Mouse (Mus musculus): ENCODE measurements around the gene Tango6. TPM values are rescaled to one million over a fixed set of nuclear protein-coding genes. Genes with fewer than 3 reads are reported as not detected.

The Tango6 gene
- polyA plus RNA-seq, 1 experiment from 2014 or later = 7.1 TPM

DNA sequence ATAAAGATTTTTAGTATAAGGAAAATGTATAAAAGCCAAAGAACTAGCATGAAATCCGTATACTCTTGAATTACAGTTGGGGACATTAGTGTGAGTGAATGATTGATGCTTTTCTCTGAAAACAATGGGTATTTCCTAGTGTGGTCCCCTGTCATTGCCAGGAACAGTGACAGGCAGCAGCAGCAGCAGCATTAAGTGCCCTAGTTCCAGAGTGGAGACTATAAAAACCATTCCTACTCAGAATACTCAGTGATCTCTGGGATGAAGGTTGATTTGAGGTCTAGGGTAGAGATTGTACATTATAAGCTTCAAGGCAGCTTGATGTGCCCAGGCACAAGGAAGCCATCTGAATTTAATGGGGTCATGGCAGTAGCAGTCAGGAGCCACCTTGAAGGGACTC is 45.0 kb downstream of the Tango6 start:
- H3K4me3 ChIP-seq (ENCODE audit: control insufficient read depth in 1 of 2, insufficient read depth in 1 of 2, low read depth in 1 of 2, low read length in 2 of 2) = no peak overlapping the region
- no peaks in the 10 kb centered on the region for H3K9me3 ChIP-seq (ENCODE audit: control insufficient read depth, low read length)
- H3K4me1 ChIP-seq (ENCODE audit: control insufficient read depth in 2 of 2, insufficient read depth in 2 of 2, low read length in 2 of 2) = peaks cover 2 to 5% of the 10 kb centered on the region in 2 experiments
- H3K9ac ChIP-seq (ENCODE audit: low read length) = no peak overlapping the region
- H3K27ac ChIP-seq (replicated peaks in 1 of 2; ENCODE audit: control insufficient read depth in 1 of 2, insufficient read depth in 1 of 2, low read depth in 2 of 2, low read length in 2 of 2) = no peak overlapping the region
- no peaks in the 10 kb centered on the region for H3K27me3 ChIP-seq (ENCODE audit: control insufficient read depth, insufficient read depth, low read length)
- no peak for ATAC-seq (ENCODE audit: insufficient number of reproducible peaks, insufficient read depth, low FRiP score, low read depth)
- no peak overlapping the region for H3K4me2 ChIP-seq (ENCODE audit: low read length)
- 59% methylated on average over 1 of the region's 1 CpGs for WGBS
- peaks cover 16% of the 10 kb centered on the region for H3K36me3 ChIP-seq (ENCODE audit: control insufficient read depth, insufficient read depth, low read length)

DNA sequence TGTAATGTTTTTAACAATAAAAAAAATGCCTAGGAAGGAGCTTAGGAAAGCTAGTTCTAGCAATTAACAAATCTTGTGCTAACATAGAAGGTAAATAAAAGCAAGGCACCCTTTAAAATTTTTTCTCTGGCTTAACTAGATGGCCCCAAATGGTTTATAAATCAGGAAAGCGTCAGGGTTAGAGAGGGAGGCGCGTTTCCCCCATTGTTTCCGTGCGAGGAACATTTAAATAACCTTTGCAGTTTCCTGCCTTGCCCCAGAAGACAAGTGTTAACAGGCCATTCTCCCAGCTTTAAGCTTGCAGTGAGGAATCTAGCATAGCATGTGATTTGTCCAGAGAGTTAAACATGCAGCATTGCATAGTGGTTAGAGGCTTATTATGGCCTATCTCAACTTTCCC is 50.1 kb downstream of the Tango6 start:
- H3K27ac ChIP-seq (replicated peaks in 1 of 2; ENCODE audit: control insufficient read depth in 1 of 2, insufficient read depth in 1 of 2, low read depth in 2 of 2, low read length in 2 of 2) = peak overlapping the region; percentile 57 to 83

DNA sequence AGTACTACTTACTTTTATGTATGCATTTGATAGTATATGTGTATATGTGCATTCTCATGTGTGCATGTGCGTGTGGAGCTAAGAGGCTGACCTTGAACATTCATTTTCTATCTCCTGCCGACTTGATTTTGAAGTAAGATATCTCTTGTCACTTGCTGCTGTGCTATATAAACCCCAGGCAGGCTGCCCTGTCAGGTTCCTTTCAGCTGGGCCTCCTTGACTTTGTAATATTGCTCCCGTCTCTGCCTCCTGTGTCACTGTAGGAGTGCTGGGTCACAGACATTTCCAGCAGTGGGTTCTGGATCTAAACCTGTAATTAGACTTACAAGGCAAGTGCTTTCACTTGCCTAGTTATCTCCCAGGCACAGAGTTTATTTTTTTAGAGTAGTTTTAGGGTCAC is 50.8 kb downstream of the Tango6 start:
- WGBS = 26% methylated on average over 3 of the region's 3 CpGs
- H3K27ac ChIP-seq (replicated peaks in 1 of 2; ENCODE audit: control insufficient read depth in 1 of 2, insufficient read depth in 1 of 2, low read depth in 2 of 2, low read length in 2 of 2) = peak overlapping the region; percentile 83 to 90

More for the DNA sequence above, 50.1 kb downstream of the Tango6 start:
- peaks cover 2 to 22% of the 10 kb centered on the region in 2 experiments for H3K4me1 ChIP-seq (ENCODE audit: control insufficient read depth in 2 of 2, insufficient read depth in 2 of 2, low read length in 2 of 2)
- H3K9ac ChIP-seq (ENCODE audit: low read length) = no peak overlapping the region
- H3K9me3 ChIP-seq (ENCODE audit: control insufficient read depth, low read length) = no peaks in the 10 kb centered on the region
- no peak overlapping the region for H3K4me3 ChIP-seq (ENCODE audit: control insufficient read depth in 1 of 2, insufficient read depth in 1 of 2, low read depth in 1 of 2, low read length in 2 of 2)
- ATAC-seq (ENCODE audit: insufficient number of reproducible peaks, insufficient read depth, low FRiP score, low read depth) = no peak
- H3K27me3 ChIP-seq (ENCODE audit: control insufficient read depth, insufficient read depth, low read length) = no peaks in the 10 kb centered on the region
- no peak overlapping the region for H3K4me2 ChIP-seq (ENCODE audit: low read length)
- peaks cover 8% of the 10 kb centered on the region for H3K36me3 ChIP-seq (ENCODE audit: control insufficient read depth, insufficient read depth, low read length)
- WGBS = 30% methylated on average over 5 of the region's 5 CpGs

DNA sequence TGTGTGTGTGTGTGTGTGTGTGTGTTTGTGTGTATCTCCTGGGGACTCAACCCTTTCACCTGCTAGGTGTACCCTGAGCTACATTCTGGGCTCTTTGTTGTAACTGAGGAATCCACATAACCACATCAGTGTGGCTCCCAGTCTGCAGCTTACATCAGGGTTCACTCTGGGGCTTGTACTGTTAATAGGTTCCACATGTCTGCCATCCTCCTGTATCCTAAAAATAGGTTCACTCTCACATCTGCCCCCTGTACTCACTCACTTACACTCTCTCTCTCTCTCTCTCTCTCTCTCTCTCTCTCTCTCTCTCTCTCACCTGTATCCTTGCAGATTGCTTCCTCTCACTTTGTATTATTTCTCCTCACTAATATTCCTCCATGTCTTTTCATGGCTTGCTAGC is 51.4 kb downstream of the Tango6 start:
- Histone ChIP-seq H3K9me3 (ENCODE audit: control insufficient read depth, low read length) (no peaks in the 10 kb centered on the region), H3K4me1 (ENCODE audit: control insufficient read depth in 2 of 2, insufficient read depth in 2 of 2, low read length in 2 of 2) (peaks cover 2 to 22% of the 10 kb centered on the region in 2 experiments), H3K9ac (ENCODE audit: low read length) (peak overlapping the region; percentile 23; the same call in 1 of the 2 replicates), H3K27ac (replicated peaks in 1 of 2; ENCODE audit: control insufficient read depth in 1 of 2, insufficient read depth in 1 of 2, low read depth in 2 of 2, low read length in 2 of 2) (peak overlapping the region; percentile 83 to 90), H3K4me3 (ENCODE audit: control insufficient read depth in 1 of 2, insufficient read depth in 1 of 2, low read depth in 1 of 2, low read length in 2 of 2) (no peak overlapping the region), H3K36me3 (ENCODE audit: control insufficient read depth, insufficient read depth, low read length) (peaks cover 8% of the 10 kb centered on the region), H3K27me3 (ENCODE audit: control insufficient read depth, insufficient read depth, low read length) (no peaks in the 10 kb centered on the region), H3K4me2 (ENCODE audit: low read length) (0 out of 2 replicates have a peak overlapping the region, but pooled peaks have one; percentile 9)
- ATAC-seq (ENCODE audit: insufficient number of reproducible peaks, insufficient read depth, low FRiP score, low read depth) = peak; percentile 63; the same call in 1 of the 2 replicates

More for the DNA sequence above, 50.8 kb downstream of the Tango6 start:
- H3K36me3 ChIP-seq (ENCODE audit: control insufficient read depth, insufficient read depth, low read length) = peaks cover 8% of the 10 kb centered on the region
- 0 out of 2 replicates have a peak overlapping the region, but pooled peaks have one; percentile 9 for H3K4me2 ChIP-seq (ENCODE audit: low read length)
- H3K4me3 ChIP-seq (ENCODE audit: control insufficient read depth in 1 of 2, insufficient read depth in 1 of 2, low read depth in 1 of 2, low read length in 2 of 2) = no peak overlapping the region
- peak overlapping the region; percentile 22; the same call in 1 of the 2 replicates for H3K9ac ChIP-seq (ENCODE audit: low read length)
- H3K9me3 ChIP-seq (ENCODE audit: control insufficient read depth, low read length) = no peaks in the 10 kb centered on the region
- H3K27me3 ChIP-seq (ENCODE audit: control insufficient read depth, insufficient read depth, low read length) = no peaks in the 10 kb centered on the region
- no peak for ATAC-seq (ENCODE audit: insufficient number of reproducible peaks, insufficient read depth, low FRiP score, low read depth)
- peaks cover 2 to 22% of the 10 kb centered on the region in 2 experiments for H3K4me1 ChIP-seq (ENCODE audit: control insufficient read depth in 2 of 2, insufficient read depth in 2 of 2, low read length in 2 of 2)

DNA sequence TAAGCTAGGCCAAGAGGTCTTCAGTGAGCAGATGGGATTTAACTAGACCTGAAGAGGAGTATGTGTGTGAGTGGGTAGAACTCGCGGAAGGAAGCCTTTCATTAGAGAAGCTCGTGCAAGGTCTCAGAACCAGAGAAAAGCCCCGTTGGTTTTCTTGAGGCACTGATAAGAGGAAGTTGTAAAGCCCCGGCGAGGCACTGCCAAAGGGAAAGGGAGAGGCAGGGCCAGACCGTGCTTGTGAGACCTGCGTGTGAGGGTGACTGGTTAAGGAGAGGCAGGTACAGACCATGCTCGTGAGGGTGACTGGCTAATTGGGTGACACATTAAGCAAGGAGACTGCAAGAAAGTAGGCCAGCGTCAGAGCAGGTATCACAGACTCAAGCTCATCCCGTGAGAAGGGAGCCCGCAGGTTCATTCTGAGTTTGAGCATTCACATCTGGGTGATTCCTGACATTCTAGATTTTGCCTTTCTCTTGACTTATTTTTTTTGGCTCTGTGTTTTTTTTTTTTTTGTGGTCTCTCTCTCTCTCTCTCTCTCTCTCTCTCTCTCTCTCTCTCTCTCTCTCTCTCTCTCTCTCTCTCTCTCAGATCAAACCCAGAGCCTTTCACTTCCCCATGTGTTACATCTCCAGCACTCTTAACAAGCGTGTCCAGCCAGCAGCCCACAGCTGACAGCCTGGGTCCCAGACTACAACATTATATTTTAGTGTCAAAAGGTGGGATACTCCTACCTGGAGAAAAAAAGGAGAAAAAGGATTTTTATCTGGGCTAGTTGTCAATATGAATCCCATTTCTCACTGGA is 54.2 kb downstream of the Tango6 start:
- Histone ChIP-seq H3K27me3 (ENCODE audit: control insufficient read depth, insufficient read depth, low read length) (no peaks in the 10 kb centered on the region), H3K9ac (ENCODE audit: low read length) (no peak overlapping the region), H3K4me2 (ENCODE audit: low read length) (no peak overlapping the region), H3K4me1 (ENCODE audit: control insufficient read depth in 2 of 2, insufficient read depth in 2 of 2, low read length in 2 of 2) (peaks cover under 1 to 22% of the 10 kb centered on the region in 2 experiments), H3K27ac (replicated peaks in 1 of 2; ENCODE audit: control insufficient read depth in 1 of 2, insufficient read depth in 1 of 2, low read depth in 2 of 2, low read length in 2 of 2) (no peak overlapping the region), H3K4me3 (ENCODE audit: control insufficient read depth in 1 of 2, insufficient read depth in 1 of 2, low read depth in 1 of 2, low read length in 2 of 2) (no peak overlapping the region), H3K36me3 (ENCODE audit: control insufficient read depth, insufficient read depth, low read length) (peaks cover 16% of the 10 kb centered on the region), H3K9me3 (ENCODE audit: control insufficient read depth, low read length) (no peaks in the 10 kb centered on the region)
- no peak for ATAC-seq (ENCODE audit: insufficient number of reproducible peaks, insufficient read depth, low FRiP score, low read depth)
- WGBS = 62% methylated on average over 13 of the region's 13 CpGs

DNA sequence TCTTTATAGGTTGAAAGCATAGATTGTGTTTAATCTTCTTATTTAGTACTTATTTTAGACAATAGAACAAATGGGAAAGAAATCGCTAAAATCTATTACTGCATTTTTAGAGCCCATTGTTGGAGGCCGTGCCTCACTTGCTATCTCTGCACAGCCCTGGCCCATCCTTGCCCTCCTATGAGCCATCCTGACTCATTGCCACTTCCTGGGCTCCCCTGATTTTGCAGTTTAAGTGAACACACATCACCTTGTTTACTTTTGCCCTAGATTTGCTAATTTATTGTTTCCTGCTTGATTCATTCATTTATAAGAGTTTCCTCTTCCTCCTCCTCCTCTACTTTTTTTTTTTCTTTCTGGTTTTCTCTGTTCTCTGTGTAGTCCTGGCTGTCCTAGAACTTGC is 55.0 kb downstream of the Tango6 start:
- no peak overlapping the region for H3K4me3 ChIP-seq (ENCODE audit: control insufficient read depth in 1 of 2, insufficient read depth in 1 of 2, low read depth in 1 of 2, low read length in 2 of 2)
- no peaks in the 10 kb centered on the region for H3K27me3 ChIP-seq (ENCODE audit: control insufficient read depth, insufficient read depth, low read length)
- no peak overlapping the region for H3K4me2 ChIP-seq (ENCODE audit: low read length)
- H3K9me3 ChIP-seq (ENCODE audit: control insufficient read depth, low read length) = no peaks in the 10 kb centered on the region
- 89% methylated on average over 2 of the region's 2 CpGs for WGBS
- no peak for ATAC-seq (ENCODE audit: insufficient number of reproducible peaks, insufficient read depth, low FRiP score, low read depth)
- H3K27ac ChIP-seq (replicated peaks in 1 of 2; ENCODE audit: control insufficient read depth in 1 of 2, insufficient read depth in 1 of 2, low read depth in 2 of 2, low read length in 2 of 2) = no peak overlapping the region
- peaks cover 0 to 17% of the 10 kb centered on the region in 2 experiments; a peak in 3 of 4 replicates for H3K4me1 ChIP-seq (ENCODE audit: control insufficient read depth in 2 of 2, insufficient read depth in 2 of 2, low read length in 2 of 2)
- peaks cover 24% of the 10 kb centered on the region for H3K36me3 ChIP-seq (ENCODE audit: control insufficient read depth, insufficient read depth, low read length)
- H3K9ac ChIP-seq (ENCODE audit: low read length) = no peak overlapping the region

DNA sequence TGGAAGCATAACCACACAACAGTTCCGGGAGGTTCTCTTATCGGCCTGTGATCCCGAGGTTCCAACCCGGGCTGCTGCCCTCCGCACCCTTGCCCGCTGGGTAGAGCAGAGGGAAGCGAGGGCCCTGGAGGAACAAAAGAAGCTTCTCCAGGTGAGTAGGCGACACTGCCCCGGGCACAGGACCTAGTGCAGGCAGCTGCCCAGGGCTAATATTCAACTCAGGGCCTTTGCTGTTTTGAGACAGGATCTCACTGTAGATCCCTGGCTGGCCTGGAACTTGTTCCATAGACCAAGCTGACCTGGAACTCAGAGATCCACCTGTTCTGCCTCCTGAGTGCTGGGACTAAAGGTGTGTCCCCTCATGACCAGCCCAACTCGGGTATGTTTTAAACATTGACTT is 59.5 kb downstream of the Tango6 start:
- Histone ChIP-seq H3K4me3 (ENCODE audit: control insufficient read depth in 1 of 2, insufficient read depth in 1 of 2, low read depth in 1 of 2, low read length in 2 of 2) (no peak overlapping the region), H3K4me2 (ENCODE audit: low read length) (no peak overlapping the region), H3K27ac (replicated peaks in 1 of 2; ENCODE audit: control insufficient read depth in 1 of 2, insufficient read depth in 1 of 2, low read depth in 2 of 2, low read length in 2 of 2) (no peak overlapping the region), H3K9me3 (ENCODE audit: control insufficient read depth, low read length) (no peaks in the 10 kb centered on the region), H3K9ac (ENCODE audit: low read length) (no peak overlapping the region), H3K27me3 (ENCODE audit: control insufficient read depth, insufficient read depth, low read length) (no peaks in the 10 kb centered on the region), H3K36me3 (ENCODE audit: control insufficient read depth, insufficient read depth, low read length) (peaks cover 37% of the 10 kb centered on the region), H3K4me1 (ENCODE audit: control insufficient read depth in 2 of 2, insufficient read depth in 2 of 2, low read length in 2 of 2) (no peaks in the 10 kb centered on the region)
- no peak for ATAC-seq (ENCODE audit: insufficient number of reproducible peaks, insufficient read depth, low FRiP score, low read depth)
- WGBS = 97% methylated on average over 10 of the region's 10 CpGs
